Comparison of ENCODE assay signal across 9 mouse cellular contexts in the genomic region with DNA sequence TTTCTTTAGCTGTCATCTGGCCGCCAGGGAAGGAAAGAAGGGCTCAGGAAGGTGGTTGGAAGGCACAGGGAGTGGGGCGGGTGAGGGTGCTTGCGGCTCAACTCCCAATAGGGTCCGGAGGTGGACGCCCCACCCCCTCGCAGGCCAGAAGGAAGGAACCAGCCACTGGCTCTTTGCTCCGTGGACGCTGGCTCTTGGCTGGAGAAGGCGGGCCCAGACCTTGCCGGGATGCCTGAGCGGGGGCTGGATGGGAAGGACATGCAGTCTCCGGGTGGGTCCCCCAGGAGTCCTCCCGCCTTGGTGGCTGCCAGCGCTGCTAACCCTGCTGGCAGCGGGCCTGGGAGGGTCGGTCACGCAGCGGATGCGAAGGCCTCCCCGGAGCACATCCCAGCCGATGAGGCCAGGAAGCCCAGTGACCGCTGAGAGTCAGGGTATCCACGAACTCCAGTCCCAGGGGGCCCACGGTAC. TPM values are rescaled to one million over a fixed set of nuclear protein-coding genes. Genes with fewer than 3 reads are reported as not detected.
DNase-seq lines count a peak whose midpoint lies in the region; ATAC-seq lines count a peak whose summit lies in the region.
"Had no signal": no experiment of that assay in that cellular context is flagged by ENCODE, and none has a peak within 500 bp of the region (broad histone marks: within the 10 kb centered on the region; RNA-seq: fewer than 3 reads in every experiment).

No protein-coding gene starts in this region.

- no peaks in the 10 kb centered on the region for H3K9me3 ChIP-seq in embryonic facial prominence, embryonic 15.5 days (replicated peaks)
- no peaks in the 10 kb centered on the region for H3K9me3 ChIP-seq in heart, embryonic 14.5 days (ENCODE audit: control insufficient read depth, low read length)
- H3K9me3 ChIP-seq in kidney, embryonic 15.5 days (replicated peaks) = no peaks in the 10 kb centered on the region

- H3K4me1 ChIP-seq in embryonic facial prominence, embryonic 15.5 days = peaks cover 68% of the 10 kb centered on the region
- peaks cover 51 to 63% of the 10 kb centered on the region in 2 experiments for H3K4me1 ChIP-seq in heart, embryonic 14.5 days (ENCODE audit: control insufficient read depth in 2 of 2, insufficient read depth in 2 of 2, low read length in 2 of 2)
- H3K4me1 ChIP-seq in kidney, embryonic 15.5 days = peaks cover 66% of the 10 kb centered on the region

- H3K9ac ChIP-seq in embryonic facial prominence, embryonic 15.5 days = no peak overlapping the region
- H3K9ac ChIP-seq in heart, embryonic 14.5 days (ENCODE audit: low read length) = peak overlapping the region; percentile 67
- H3K9ac ChIP-seq in kidney, embryonic 15.5 days = peak overlapping the region; percentile 47; the same call in 1 of the 2 replicates

- peak overlapping the region; percentile 20; the same call in 1 of the 2 replicates for H3K4me3 ChIP-seq in embryonic facial prominence, embryonic 15.5 days (replicated peaks)
- H3K4me3 ChIP-seq in heart, embryonic 14.5 days (ENCODE audit: control insufficient read depth in 1 of 2, insufficient read depth in 1 of 2, low read depth in 1 of 2, low read length in 2 of 2) = peak overlapping the region; percentile 32 to 41
- H3K4me3 ChIP-seq in kidney, embryonic 15.5 days (replicated peaks) = peak overlapping the region; percentile 38
- H3K4me3 ChIP-seq: erythroblast, embryonic 14.5 days had no signal

- H3K27me3 ChIP-seq in embryonic facial prominence, embryonic 15.5 days = no peaks in the 10 kb centered on the region
- no peaks in the 10 kb centered on the region for H3K27me3 ChIP-seq in heart, embryonic 14.5 days (ENCODE audit: control insufficient read depth, insufficient read depth, low read length)
- peaks cover 11% of the 10 kb centered on the region; the same call in 1 of the 2 replicates for H3K27me3 ChIP-seq in kidney, embryonic 15.5 days

- peak; percentile 35 for DNase-seq in layer of hippocampus, adult 11-12 months (ENCODE audit: low spot score)
- no peak for DNase-seq in layer of hippocampus, postnatal 25 days (ENCODE audit: extremely low spot score in 1 of 2, low spot score in 1 of 2)
- peak; percentile 93 for DNase-seq in lung, postnatal 10 days
- DNase-seq in skeletal muscle tissue, adult 2 months (ENCODE audit: low read depth, low spot score) = peak; percentile 78

- peak; percentile 62 for ATAC-seq in embryonic facial prominence, embryonic 15.5 days (ENCODE audit: insufficient number of reproducible peaks, low FRiP score, low TSS enrichment, low read depth)
- ATAC-seq in heart, embryonic 14.5 days (ENCODE audit: insufficient number of reproducible peaks, insufficient read depth, low FRiP score, low read depth) = peak; percentile 74
- ATAC-seq in kidney, embryonic 15.5 days (replicated peaks; ENCODE audit: low FRiP score) = peak; percentile 52
- no peak for ATAC-seq in inflammation-experienced regulatory T-cells, adult 6 months

- H3K36me3 ChIP-seq in embryonic facial prominence, embryonic 15.5 days = no peaks in the 10 kb centered on the region
- H3K36me3 ChIP-seq in heart, embryonic 14.5 days (ENCODE audit: control insufficient read depth, insufficient read depth, low read length) = peaks cover 5% of the 10 kb centered on the region; the same call in 1 of the 2 replicates
- H3K36me3 ChIP-seq in kidney, embryonic 15.5 days = no peaks in the 10 kb centered on the region

- H3K27ac ChIP-seq in embryonic facial prominence, embryonic 15.5 days (replicated peaks) = peak overlapping the region; percentile 35
- peak overlapping the region; percentile 37 to 82 for H3K27ac ChIP-seq in heart, embryonic 14.5 days (replicated peaks in 1 of 2; ENCODE audit: control insufficient read depth in 1 of 2, insufficient read depth in 1 of 2, low read depth in 2 of 2, low read length in 2 of 2)
- peak overlapping the region; percentile 82 for H3K27ac ChIP-seq in kidney, embryonic 15.5 days

- peak overlapping the region; percentile 43 for H3K4me2 ChIP-seq in embryonic facial prominence, embryonic 15.5 days (replicated peaks)
- H3K4me2 ChIP-seq in heart, embryonic 14.5 days (ENCODE audit: low read length) = peak overlapping the region; percentile 71
- peak overlapping the region; percentile 72 for H3K4me2 ChIP-seq in kidney, embryonic 15.5 days

- WGBS in embryonic facial prominence, embryonic 15.5 days = 7% methylated on average over 24 of the region's 24 CpGs
- 1% methylated on average over 24 of the region's 24 CpGs for WGBS in heart, embryonic 14.5 days
- 4% methylated on average over 24 of the region's 24 CpGs for WGBS in kidney, embryonic 15.5 days

RNA-seq across cellular contexts. Expression of gene Meox1, which starts 12.5 kb away (rescaled TPM):
- total RNA-seq in layer of hippocampus, postnatal 25 days (2021) = 1 to 10 TPM in 1 of 2 experiments, under 1 TPM in 1; 0.85 to 1.0 TPM
- polyA plus RNA-seq in embryonic facial prominence, embryonic 15.5 days (2015; fragmentation: Nextera tagmentation; extraction: Ambion mirVana) = 11.1 and 12.3 TPM in 2 replicates
- polyA plus RNA-seq in heart, embryonic 14.5 days (2014; fragmentation: Nextera tagmentation; extraction: Ambion mirVana) = 13.8 and 13.9 TPM in 2 replicates
- 13.6 and 15.4 TPM in 2 replicates for polyA plus RNA-seq in kidney, embryonic 15.5 days (2015; fragmentation: Nextera tagmentation; extraction: Ambion mirVana)
- polyA plus RNA-seq in inflammation-experienced regulatory T-cells, adult 6 months (2017; shearing (Covaris generic)) = not detected
- polyA plus RNA-seq: erythroblast, embryonic 14.5 days had no signal

Comparison
In these comparisons a context has a peak if more than half of its experiments do, and no peak if none do; other contexts are left out.
1. DNase-seq: peak in layer of hippocampus, adult 11-12 months (single experiment), lung, postnatal 10 days (single experiment) and skeletal muscle tissue, adult 2 months (single experiment); none in layer of hippocampus, postnatal 25 days (0 of 2).
2. RNA of gene Meox1, which starts 12.5 kb away (polyA plus RNA-seq): 13.8 to 13.9 TPM in heart, embryonic 14.5 days, 13.6 to 15.4 TPM in kidney, embryonic 15.5 days and 11.1 to 12.3 TPM in embryonic facial prominence, embryonic 15.5 days; not detected in inflammation-experienced regulatory T-cells, adult 6 months; every median in the first group is over 10 times any median in the second.
3. Peak in every context shown above with its lines, with median percentiles within 50 percentile points of each other: H3K27ac ChIP-seq, H3K4me2 ChIP-seq and H3K4me3 ChIP-seq.